Mouse (Mus musculus) small intestine, adult 2 months (tissue): Measurements from ENCODE around the gene Traf4.

Experiments
- CTCF ChIP-seq: fragments of 200-500 bp; IDR thresholded peaks from 2 replicates; pipeline ENCODE4 v1.5.1; 2012; ENCODE audit warnings: low read depth, mild to moderate bottlenecking, control low read depth, inconsistent platforms, low read length, moderate library complexity, mixed read lengths; ENCODE audit not compliant: insufficient replicate concordance, insufficient read length; ENCODE audit errors: extremely low read depth
- POLR2A ChIP-seq: fragments of 200-500 bp; IDR thresholded peaks from 2 replicates; pipeline ENCODE4 v1.6.1; 2012; ENCODE audit warnings: low read depth, mild to moderate bottlenecking, control low read depth, inconsistent platforms, low read length, moderate library complexity

- no peak for TF ChIP-seq POLR2A
- TF ChIP-seq CTCF = no peak
These were observed 3.4 kb upstream of the Traf4 start for GRCm38 (mm10) chr11:78168541-78169468.
